Mouse (Mus musculus): ENCODE results near the gene Uty.

Uty gene

GRCm38 (mm10) chrY:1245426-1245863 is at the start of gene Uty:
Gene Uty, minus strand, starts transcription at chrY:1245759.
- peak; percentile 64 for DNase-seq

GRCm38 (mm10) chrY:1293708-1294107 is 48.1 kb upstream of the Uty start:
- DNase-seq = no peak

DNA sequence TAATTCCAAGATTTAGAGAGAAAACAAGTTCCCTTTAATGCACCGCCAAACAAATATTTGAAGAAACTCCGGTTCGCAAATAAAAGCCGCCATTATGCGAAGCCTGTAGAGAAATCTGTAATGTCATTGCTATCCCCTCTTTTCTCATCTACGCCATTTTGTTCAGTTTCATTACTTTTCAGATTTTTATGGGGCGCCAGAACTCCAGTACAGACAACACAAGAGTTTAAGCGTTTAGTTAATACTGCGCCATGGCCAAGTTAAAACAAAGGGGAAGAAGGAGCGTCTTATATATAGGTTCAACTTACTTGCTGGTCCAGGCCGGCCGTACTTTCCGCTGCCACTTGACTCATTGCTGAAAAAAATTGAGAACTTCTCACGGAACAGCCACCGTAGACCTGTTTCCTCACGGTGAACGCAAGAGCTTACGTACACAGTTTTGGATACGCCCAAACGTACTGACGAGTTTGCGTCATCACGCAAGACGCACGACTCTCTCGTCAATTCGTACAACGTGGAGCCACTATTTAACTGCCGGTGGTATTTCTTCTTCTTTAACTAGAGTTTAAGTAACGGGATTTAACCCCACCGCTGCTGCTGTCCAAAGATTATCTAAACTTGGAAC is 40.7 kb upstream of the Uty start, which contains the start of gene Ddx3y:
Gene Ddx3y (minus strand): TSS at position 459 of the 625 bp plus-strand sequence.
- peak; percentile 71 for DNase-seq

GRCm38 (mm10) chrY:1285735-1286134 is 40.2 kb upstream of the Uty start:
- DNase-seq = peak; percentile 34

DNA sequence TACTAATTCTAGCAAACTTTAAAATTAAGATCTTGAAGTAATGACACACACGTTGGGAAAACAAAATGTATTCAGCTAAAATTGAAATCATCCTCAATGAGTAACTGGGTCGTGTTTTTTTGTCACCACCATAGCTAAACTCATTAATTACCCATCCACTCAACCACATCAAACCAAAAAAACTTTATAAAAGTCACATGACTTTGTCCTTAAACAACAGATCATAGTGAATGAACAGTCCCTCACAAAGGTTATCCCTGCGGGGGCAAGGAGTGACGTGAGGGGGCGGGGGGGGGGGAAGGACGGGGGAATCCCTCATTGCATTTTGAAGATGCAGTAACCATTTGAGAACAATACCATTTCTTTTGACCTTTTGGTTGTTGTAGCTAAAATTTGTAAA is 558 bp upstream of the Uty start:
- no peak for DNase-seq

DNA sequence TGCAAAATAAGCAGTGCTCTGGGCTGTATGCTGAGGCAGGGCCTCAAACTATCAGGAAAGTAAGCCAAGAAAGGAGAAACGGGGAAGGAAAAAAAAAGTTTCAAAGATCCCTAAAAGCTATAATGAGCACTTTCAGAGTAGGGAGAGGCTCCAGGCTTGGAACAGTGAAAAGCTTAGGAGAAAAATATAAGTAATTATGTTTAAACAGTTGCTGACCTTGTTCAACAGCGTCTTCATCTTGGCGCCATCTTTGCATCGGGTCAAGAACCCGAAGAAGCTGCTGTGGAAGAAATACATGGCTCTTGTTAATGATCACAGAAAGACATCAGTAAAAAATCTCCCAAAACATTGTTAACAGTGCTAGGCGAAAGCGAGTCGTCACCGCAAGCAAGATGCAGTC is 619 bp downstream of the Uty start:
- no peak for DNase-seq

GRCm38 (mm10) chrY:1244421-1244820 is 1.1 kb downstream of the Uty start:
- DNase-seq = no peak

DNA sequence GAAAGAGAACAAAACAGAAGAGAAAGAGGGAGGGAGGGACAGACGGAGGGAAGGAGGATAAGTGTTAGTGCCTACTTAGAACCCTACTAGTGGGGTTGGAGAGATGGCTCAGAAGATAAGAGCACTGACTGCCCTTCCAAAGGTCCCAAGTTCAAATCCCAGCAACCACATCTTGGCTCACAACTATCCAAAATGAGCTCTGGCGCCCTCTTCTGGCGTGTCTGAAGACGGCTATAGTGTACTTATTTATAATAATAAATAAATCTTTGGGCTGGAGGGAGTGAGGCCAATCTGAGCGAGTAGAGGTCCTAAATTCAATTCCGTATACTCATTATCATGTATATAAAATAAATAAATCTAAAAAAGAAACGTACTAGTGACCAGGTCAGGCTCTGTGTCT is 25.6 kb downstream of the Uty start:
- peak; percentile 10 for DNase-seq

- no peak for DNase-seq
These were observed 67.1 kb downstream of the Uty start for GRCm38 (mm10) chrY:1178476-1178875.

- DNase-seq = no peak
These were observed 82.5 kb downstream of the Uty start for GRCm38 (mm10) chrY:1163054-1163453.

- DNase-seq = no peak
These were observed 129.4 kb downstream of the Uty start for GRCm38 (mm10) chrY:1116153-1116552.

DNA sequence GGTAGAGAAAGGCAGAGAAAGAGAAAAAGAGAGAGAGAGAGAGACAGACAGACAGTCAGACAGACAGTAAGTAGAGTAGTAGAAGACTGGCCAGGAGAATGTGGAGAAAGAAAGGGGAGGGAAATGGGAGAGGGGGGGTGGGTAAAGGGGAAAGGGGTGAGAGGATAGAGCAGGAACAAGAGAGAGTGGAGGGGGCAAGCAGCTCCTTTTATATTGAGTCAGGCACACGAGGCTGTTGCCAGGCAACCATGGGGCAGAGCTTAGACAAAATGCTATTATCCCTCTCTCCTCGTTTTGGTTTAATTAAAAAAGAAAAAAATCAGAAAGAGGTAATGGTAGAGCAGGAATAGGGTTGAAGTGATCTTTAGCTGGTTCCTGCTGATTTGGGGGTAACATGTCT is 131.5 kb downstream of the Uty start:
- DNase-seq = no peak
